In the genomic region with DNA sequence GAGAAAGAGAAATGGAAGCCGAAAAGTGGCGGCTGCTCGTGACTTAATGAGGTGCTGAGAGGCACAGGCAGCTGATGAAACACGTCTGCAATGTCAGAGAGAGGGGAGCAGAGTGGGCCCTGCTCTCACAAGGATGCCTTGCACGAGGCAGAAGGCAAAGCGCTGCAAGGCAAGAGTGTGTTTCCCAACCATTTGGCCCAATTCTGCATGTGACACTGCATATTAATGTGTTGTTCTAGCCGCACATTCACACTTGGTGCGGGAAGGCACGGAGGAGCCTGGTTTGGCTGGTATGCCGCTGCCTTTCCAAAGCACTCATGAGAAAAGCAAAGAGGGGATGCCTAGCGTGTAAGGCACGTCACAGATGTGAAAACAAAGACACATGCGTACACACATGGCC, we compare ENCODE assay signal across 9 mouse cellular contexts.
DNase-seq lines count a peak whose midpoint lies in the region; ATAC-seq lines count a peak whose summit lies in the region.
"Had no signal": no experiment of that assay in that cellular context is flagged by ENCODE, and none has a peak within 500 bp of the region (broad histone marks: within the 10 kb centered on the region; RNA-seq: fewer than 3 reads in every experiment).

No protein-coding gene starts in this region.

- H3K4me3 ChIP-seq in lung, embryonic 16.5 days (ENCODE audit: low read length), result no peak overlapping the region
- no peak overlapping the region for H3K4me3 ChIP-seq in forebrain, embryonic 10.5 days
- H3K4me3 ChIP-seq in hindbrain, embryonic 16.5 days (ENCODE audit: low read length), result no peak overlapping the region
- H3K4me3 ChIP-seq: erythroblast, embryonic 14.5 days had no signal

- DNase-seq in lung, postnatal 36 days, result no peak
- DNase-seq in forebrain, embryonic 10.5 days (ENCODE audit: extremely low spot score, low spot score), result no peak
- DNase-seq in right cerebral cortex, adult 2 months (ENCODE audit: low spot score in 2 of 2), result peak; percentile 45 to 59
- no peak for DNase-seq in adrenal gland, adult 2 months
- DNase-seq in thymus, postnatal 0 days (ENCODE audit: low spot score), result no peak
- DNase-seq: thymus, adult 2 months had no signal

- H3K4me2 ChIP-seq in lung, embryonic 16.5 days (ENCODE audit: low read depth, low read length), result no peak overlapping the region
- H3K4me2 ChIP-seq in hindbrain, embryonic 16.5 days (ENCODE audit: low read length), result peak overlapping the region; percentile 15; the same call in 1 of the 2 replicates

- H3K36me3 ChIP-seq in lung, embryonic 16.5 days (ENCODE audit: control insufficient read depth, insufficient read depth, low read length), result no peaks in the 10 kb centered on the region
- H3K36me3 ChIP-seq in forebrain, embryonic 10.5 days (replicated peaks), result peaks cover 6% of the 10 kb centered on the region; the same call in 1 of the 2 replicates
- H3K36me3 ChIP-seq in hindbrain, embryonic 16.5 days (ENCODE audit: control insufficient read depth, insufficient read depth, low read length), result no peaks in the 10 kb centered on the region

- no peaks in the 10 kb centered on the region for H3K27me3 ChIP-seq in lung, embryonic 16.5 days (ENCODE audit: control insufficient read depth, insufficient read depth, low read depth, low read length)
- H3K27me3 ChIP-seq in forebrain, embryonic 10.5 days (ENCODE audit: poor library complexity, severe bottlenecking), result no peaks in the 10 kb centered on the region
- no peaks in the 10 kb centered on the region for H3K27me3 ChIP-seq in hindbrain, embryonic 16.5 days (replicated peaks; ENCODE audit: control insufficient read depth, insufficient read depth, low read length)

- 49% methylated on average over 13 of the region's 13 CpGs for WGBS in lung, embryonic 16.5 days
- WGBS in forebrain, embryonic 10.5 days, result 86% methylated on average over 13 of the region's 13 CpGs
- 36% methylated on average over 13 of the region's 13 CpGs for WGBS in hindbrain, embryonic 16.5 days

- no peaks in the 10 kb centered on the region for H3K9me3 ChIP-seq in lung, embryonic 16.5 days (ENCODE audit: control insufficient read depth, low read length)
- no peaks in the 10 kb centered on the region for H3K9me3 ChIP-seq in forebrain, embryonic 10.5 days
- no peaks in the 10 kb centered on the region for H3K9me3 ChIP-seq in hindbrain, embryonic 16.5 days (ENCODE audit: control insufficient read depth, low read length)

- H3K9ac ChIP-seq in lung, embryonic 16.5 days (ENCODE audit: low read length), result no peak overlapping the region
- peak overlapping the region; percentile 36 for H3K9ac ChIP-seq in hindbrain, embryonic 16.5 days (ENCODE audit: low read depth, low read length)

- peak; percentile 92 for ATAC-seq in lung, embryonic 16.5 days (ENCODE audit: low read depth)
- peak; percentile 72 for ATAC-seq in hindbrain, embryonic 16.5 days

- H3K4me1 ChIP-seq in lung, embryonic 16.5 days (replicated peaks; ENCODE audit: control insufficient read depth, insufficient read depth, low read length), result peaks cover 6% of the 10 kb centered on the region; the same call in 1 of the 2 replicates
- H3K4me1 ChIP-seq in forebrain, embryonic 10.5 days, result peaks cover 14% of the 10 kb centered on the region
- H3K4me1 ChIP-seq in hindbrain, embryonic 16.5 days (ENCODE audit: control insufficient read depth, insufficient read depth, low read depth, low read length), result peaks cover 28% of the 10 kb centered on the region

- no peak overlapping the region; the same call in 1 of the 2 replicates for H3K27ac ChIP-seq in lung, embryonic 16.5 days (ENCODE audit: low read length)
- H3K27ac ChIP-seq in forebrain, embryonic 10.5 days, result peak overlapping the region; percentile 25; the same call in 1 of the 2 replicates
- peak overlapping the region; percentile 65 for H3K27ac ChIP-seq in hindbrain, embryonic 16.5 days (ENCODE audit: low read depth, low read length)

Comparison
In these comparisons a context has a peak if more than half of its experiments do, and no peak if none do; other contexts are left out.
1. DNase-seq: peak in right cerebral cortex, adult 2 months (2 of 2); none in lung, postnatal 36 days (single experiment), forebrain, embryonic 10.5 days (single experiment), adrenal gland, adult 2 months (single experiment) and thymus, postnatal 0 days (single experiment).